Mouse (Mus musculus) kidney, postnatal 0 days (tissue): ENCODE results near the gene Tut7. TPM values are rescaled to one million over a fixed set of nuclear protein-coding genes. Genes with fewer than 3 reads are reported as not detected.

ENCODE experiments used
- ATAC-seq: fragments of 200-750 bp; cut with Nextera tagmentation; replicated peaks from 2 replicates; pipeline ENCODE4 v1.8.0; 2017; ENCODE audit warnings: low read depth, moderate number of reproducible peaks, moderate TSS enrichment, moderate library complexity; ENCODE audit not compliant: low FRiP score
- DNase-seq: peaks from one replicate; pipeline ENCODE4 v3.0.0-alpha.2; 2016; ENCODE audit warnings: low spot score
- H3K27ac ChIP-seq: fragments of 300-500 bp; sonication (generic); 2 replicates; pipeline ENCODE4 v1.5.1; 2014; ENCODE audit warnings: mild to moderate bottlenecking
- H3K27me3 ChIP-seq: fragments of 300-500 bp; sonication (generic); 2 replicates; pipeline ENCODE4 v1.6.1; 2014; ENCODE audit warnings: low read length, mixed read lengths; ENCODE audit not compliant: insufficient read depth
- H3K36me3 ChIP-seq: fragments of 300-500 bp; sonication (generic); 2 replicates; pipeline ENCODE4 v1.6.1; 2014; ENCODE audit warnings: low read length, mixed read lengths; ENCODE audit not compliant: insufficient read depth
- H3K4me1 ChIP-seq: fragments of 300-500 bp; sonication (generic); replicated peaks from 2 replicates; pipeline ENCODE4 v1.6.1; 2014; ENCODE audit warnings: antibody characterized with exemption, low read length, mixed read lengths; ENCODE audit not compliant: insufficient read depth
- H3K4me2 ChIP-seq: fragments of 300-500 bp; sonication (generic); 2 replicates; pipeline ENCODE4 v1.6.1; 2014; ENCODE audit warnings: mild to moderate bottlenecking, low read length, moderate library complexity, mixed read lengths
- H3K4me3 ChIP-seq: fragments of 300-500 bp; sonication (generic); replicated peaks from 2 replicates; pipeline ENCODE4 v1.5.1; 2014; ENCODE audit warnings: low read depth, low read length
- H3K9ac ChIP-seq: fragments of 300-500 bp; sonication (generic); 2 replicates; pipeline ENCODE4 v1.6.1; 2014; ENCODE audit warnings: low read depth, low read length
- H3K9me3 ChIP-seq: fragments of 300-500 bp; sonication (generic); replicated peaks from 2 replicates; pipeline ENCODE4 v1.6.1; 2016; ENCODE audit warnings: low read length, inconsistent platforms, mixed read lengths
- CTCF ChIP-seq: IDR thresholded peaks from 2 replicates; pipeline ENCODE4 v1.5.1; 2016; ENCODE audit warnings: antibody characterized with exemption, low read depth, mild to moderate bottlenecking, moderate library complexity
- WGBS: fragments of 180-500 bp; shearing (Covaris S2); extraction: QIAGEN DNeasy Blood & Tissue Kit; methylation state at CpG from one replicate; pipeline ENCODE4 v1.1.7; 2014; 5-methylcytosine and 5-hydroxymethylcytosine counted together
- polyA plus RNA-seq: library from polyadenylated mRNA; unstranded; fragments of >200 nt; fragmentation: Nextera tagmentation; extraction: Ambion mirVana; gene quantifications from 2 replicates; pipeline ENCODE4 v1.2.1, GENCODE M21; 2015

Gene Tut7
- polyA plus RNA-seq, 1 experiment from 2014 or later: 34.7 TPM

- DNase-seq (no peak), ATAC-seq (no peak)
- Histone ChIP-seq H3K9me3 (no peaks in the 10 kb centered on the region), H3K4me1 (no peaks in the 10 kb centered on the region), H3K4me2 (no peak overlapping the region), H3K9ac (no peak overlapping the region), H3K4me3 (no peak overlapping the region), H3K27me3 (no peaks in the 10 kb centered on the region), H3K36me3 (no peaks in the 10 kb centered on the region), H3K27ac (no peak overlapping the region)
- WGBS: 82% methylated on average over 7 of the region's 7 CpGs
- TF ChIP-seq CTCF: no peak
These were observed 9.9 kb upstream of the Tut7 start for GRCm38 (mm10) chr13:59832871-59833270.

- Histone ChIP-seq H3K36me3 (no peaks in the 10 kb centered on the region), H3K9ac (no peak overlapping the region), H3K27me3 (no peaks in the 10 kb centered on the region), H3K4me2 (no peak overlapping the region), H3K4me3 (no peak overlapping the region), H3K4me1 (no peaks in the 10 kb centered on the region), H3K9me3 (no peaks in the 10 kb centered on the region), H3K27ac (no peak overlapping the region)
- no peak for DNase-seq
- WGBS: 57% methylated on average over 7 of the region's 7 CpGs
- TF ChIP-seq CTCF: no peak
- ATAC-seq: no peak
These were observed 9.5 kb upstream of the Tut7 start for GRCm38 (mm10) chr13:59832454-59832853.

- no peaks in the 10 kb centered on the region for H3K36me3 ChIP-seq
- DNase-seq (no peak), ATAC-seq (no peak)
- no peak overlapping the region for H3K27ac ChIP-seq
- H3K4me3 ChIP-seq: no peak overlapping the region
- TF ChIP-seq CTCF: no peak
- H3K9me3 ChIP-seq: no peaks in the 10 kb centered on the region
- H3K4me2 ChIP-seq: no peak overlapping the region
- no peaks in the 10 kb centered on the region for H3K27me3 ChIP-seq
- no peak overlapping the region for H3K9ac ChIP-seq
- H3K4me1 ChIP-seq: peaks cover 7% of the 10 kb centered on the region; the same call in 1 of the 2 replicates
These were observed 3.0 kb upstream of the Tut7 start for GRCm38 (mm10) chr13:59825966-59826365.

GRCm38 (mm10) chr13:59820836-59821235, 2.1 kb downstream of the Tut7 start:
- Histone ChIP-seq H3K36me3 (0 out of 2 replicates have a peak, but pooled peaks cover 4% of the 10 kb centered on the region), H3K27me3 (no peaks in the 10 kb centered on the region), H3K4me2 (peak overlapping the region; percentile 43; the same call in 1 of the 2 replicates), H3K4me1 (peaks cover 17% of the 10 kb centered on the region; the same call in 1 of the 2 replicates), H3K9ac (no peak overlapping the region), H3K9me3 (no peaks in the 10 kb centered on the region), H3K27ac (no peak overlapping the region), H3K4me3 (no peak overlapping the region)
- DNase-seq: no peak
- no peak for ATAC-seq
- 74% methylated on average over 3 of the region's 3 CpGs for WGBS
- no peak for TF ChIP-seq CTCF

GRCm38 (mm10) chr13:59820114-59820513, 2.8 kb downstream of the Tut7 start:
- DNase-seq (no peak), ATAC-seq (no peak)
- H3K9me3 ChIP-seq: no peaks in the 10 kb centered on the region
- H3K27ac ChIP-seq: no peak overlapping the region
- TF ChIP-seq CTCF: no peak
- peaks cover 17% of the 10 kb centered on the region; the same call in 1 of the 2 replicates for H3K4me1 ChIP-seq
- 57% methylated on average over 4 of the region's 4 CpGs for WGBS
- no peak overlapping the region; the same call in 1 of the 2 replicates for H3K4me3 ChIP-seq
- H3K4me2 ChIP-seq: peak overlapping the region; percentile 43
- no peaks in the 10 kb centered on the region for H3K27me3 ChIP-seq
- H3K9ac ChIP-seq: 0 out of 2 replicates have a peak overlapping the region, but pooled peaks have one; percentile 3
- H3K36me3 ChIP-seq: peaks cover 11% of the 10 kb centered on the region

- Histone ChIP-seq H3K27ac (no peak overlapping the region), H3K9ac (no peak overlapping the region), H3K4me1 (peaks cover 17% of the 10 kb centered on the region; the same call in 1 of the 2 replicates), H3K27me3 (no peaks in the 10 kb centered on the region), H3K36me3 (peaks cover 29% of the 10 kb centered on the region), H3K4me3 (no peak overlapping the region), H3K4me2 (no peak overlapping the region), H3K9me3 (no peaks in the 10 kb centered on the region)
- ATAC-seq: no peak
- 90% methylated on average over 4 of the region's 4 CpGs for WGBS
- no peak for TF ChIP-seq CTCF
- DNase-seq: no peak
These were observed 5.6 kb downstream of the Tut7 start for GRCm38 (mm10) chr13:59817352-59817751.

- no peaks in the 10 kb centered on the region for H3K4me1 ChIP-seq
- no peak overlapping the region for H3K4me2 ChIP-seq
- 82% methylated on average over 6 of the region's 6 CpGs for WGBS
- ATAC-seq (no peak), DNase-seq (no peak)
- H3K9me3 ChIP-seq: no peaks in the 10 kb centered on the region
- H3K9ac ChIP-seq: no peak overlapping the region
- no peak overlapping the region for H3K27ac ChIP-seq
- TF ChIP-seq CTCF: no peak
- peaks cover 51% of the 10 kb centered on the region for H3K36me3 ChIP-seq
- H3K27me3 ChIP-seq: no peaks in the 10 kb centered on the region
- H3K4me3 ChIP-seq: no peak overlapping the region
These were observed 8.8 kb downstream of the Tut7 start for GRCm38 (mm10) chr13:59814109-59814591.
